Mouse (Mus musculus) heart, embryonic 13.5 days (tissue): ENCODE measurements around the gene Gm49388. TPM values are rescaled to one million over a fixed set of nuclear protein-coding genes. Genes with fewer than 3 reads are reported as not detected.
A peak's percentile ranks its signal among the peaks of the same experiment; 100 is the strongest.

Source experiments
- ATAC-seq: fragments of 200-750 bp; cut with Nextera tagmentation; 2 replicates; pipeline ENCODE4 v1.8.0; 2017; ENCODE audit warnings: moderate TSS enrichment; ENCODE audit not compliant: insufficient number of reproducible peaks, low FRiP score, low TSS enrichment; ENCODE audit errors: extremely low read depth
- H3K27ac ChIP-seq: fragments of 300-500 bp; sonication (generic); replicated peaks from 2 replicates; pipeline ENCODE4 v1.5.1; 2015; ENCODE audit warnings: moderate library complexity, mild to moderate bottlenecking, inconsistent platforms
- H3K27me3 ChIP-seq: fragments of 300-500 bp; sonication (generic); replicated peaks from 2 replicates; pipeline ENCODE4 v1.6.1; 2015; ENCODE audit warnings: mild to moderate bottlenecking, inconsistent platforms
- H3K36me3 ChIP-seq: fragments of 300-500 bp; sonication (generic); 2 replicates; pipeline ENCODE4 v1.6.1; 2015; ENCODE audit warnings: mild to moderate bottlenecking, inconsistent platforms
- H3K4me1 ChIP-seq: fragments of 300-500 bp; sonication (generic); 2 replicates; pipeline ENCODE4 v1.6.1; 2015; ENCODE audit warnings: inconsistent platforms
- H3K4me2 ChIP-seq: fragments of 300-500 bp; sonication (generic); 2 replicates; pipeline ENCODE4 v1.6.1; 2015; ENCODE audit warnings: inconsistent platforms, mild to moderate bottlenecking, moderate library complexity
- H3K4me3 ChIP-seq: fragments of 300-500 bp; sonication (generic); 2 replicates; pipeline ENCODE4 v1.5.1; 2015; ENCODE audit warnings: moderate library complexity, mild to moderate bottlenecking, inconsistent platforms
- H3K9ac ChIP-seq: fragments of 300-500 bp; sonication (generic); 2 replicates; pipeline ENCODE4 v1.6.1; 2015; ENCODE audit warnings: inconsistent platforms, mild to moderate bottlenecking, moderate library complexity
- H3K9me3 ChIP-seq: fragments of 300-500 bp; sonication (generic); 2 replicates; pipeline ENCODE4 v1.6.1; 2016; ENCODE audit warnings: inconsistent platforms
- WGBS: fragments of 180-500 bp; shearing (Covaris S2); methylation state at CpG from one replicate; pipeline ENCODE4 v1.1.7; 2015; ENCODE audit warnings: mixed read lengths; 5-methylcytosine and 5-hydroxymethylcytosine counted together
- polyA plus RNA-seq: library from polyadenylated mRNA; unstranded; fragments of >200 nt; fragmentation: Nextera tagmentation; extraction: Ambion mirVana; gene quantifications from 2 replicates; pipeline ENCODE4 v1.2.1, GENCODE M21; 2015

Gm49388 gene
- polyA plus RNA-seq, 1 experiment from 2014 or later: not detected

DNA sequence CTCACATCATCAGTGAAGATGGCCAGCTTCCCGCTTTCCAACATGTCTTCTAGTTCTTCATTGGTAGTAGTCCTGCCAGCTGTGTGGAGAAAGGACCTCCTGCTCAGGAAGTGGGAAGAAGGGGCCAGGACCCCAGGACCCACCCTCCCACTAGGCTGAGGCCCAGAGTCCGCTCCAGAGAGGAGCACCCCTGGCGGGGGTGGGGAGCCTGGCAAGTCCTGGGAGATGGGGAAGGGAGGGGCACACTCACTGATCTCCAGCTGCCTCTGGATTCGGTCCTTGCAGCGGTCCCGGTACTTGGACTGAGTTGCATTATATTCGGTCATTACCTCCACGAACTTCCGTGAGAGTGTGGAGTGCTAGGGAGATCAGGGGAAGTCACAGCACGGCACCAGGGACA is 25.2 kb downstream of the Gm49388 start:
- H3K4me2 ChIP-seq: no peak overlapping the region
- 59% methylated on average over 10 of the region's 10 CpGs for WGBS
- H3K27me3 ChIP-seq: no peaks in the 10 kb centered on the region
- H3K27ac ChIP-seq: no peak overlapping the region
- peaks cover 11% of the 10 kb centered on the region for H3K4me1 ChIP-seq
- H3K4me3 ChIP-seq: no peak overlapping the region
- ATAC-seq: no peak
- H3K9me3 ChIP-seq: no peaks in the 10 kb centered on the region
- H3K36me3 ChIP-seq: peaks cover 8% of the 10 kb centered on the region; the same call in 1 of the 2 replicates
- no peak overlapping the region for H3K9ac ChIP-seq

DNA sequence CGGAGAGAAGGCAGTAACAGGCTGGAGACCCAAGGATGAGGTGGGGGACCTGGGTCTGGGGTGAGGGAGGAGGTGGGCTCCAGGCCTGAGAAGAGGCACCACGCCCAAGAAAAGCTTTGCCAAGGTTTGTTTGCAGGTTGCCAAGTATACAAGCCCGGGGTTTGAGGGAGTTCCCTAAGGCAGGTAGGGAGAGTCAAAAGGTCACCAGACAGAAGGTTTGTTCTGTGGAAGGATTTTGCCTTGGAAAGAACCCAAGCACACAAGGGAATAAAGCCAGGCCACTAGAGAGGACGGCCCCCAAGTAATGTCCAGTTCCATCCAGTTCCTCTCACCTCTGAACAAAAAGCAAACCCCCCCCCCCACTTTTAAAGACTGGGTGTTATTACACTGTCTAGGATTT is 25.8 kb downstream of the Gm49388 start:
- no peak overlapping the region for H3K27ac ChIP-seq
- no peaks in the 10 kb centered on the region for H3K27me3 ChIP-seq
- no peak overlapping the region for H3K4me2 ChIP-seq
- WGBS: 74% methylated on average over 4 of the region's 4 CpGs
- no peak overlapping the region for H3K4me3 ChIP-seq
- H3K9me3 ChIP-seq: no peaks in the 10 kb centered on the region
- peaks cover 14% of the 10 kb centered on the region for H3K4me1 ChIP-seq
- H3K36me3 ChIP-seq: peaks cover 8% of the 10 kb centered on the region; the same call in 1 of the 2 replicates
- ATAC-seq: no peak
- H3K9ac ChIP-seq: no peak overlapping the region

DNA sequence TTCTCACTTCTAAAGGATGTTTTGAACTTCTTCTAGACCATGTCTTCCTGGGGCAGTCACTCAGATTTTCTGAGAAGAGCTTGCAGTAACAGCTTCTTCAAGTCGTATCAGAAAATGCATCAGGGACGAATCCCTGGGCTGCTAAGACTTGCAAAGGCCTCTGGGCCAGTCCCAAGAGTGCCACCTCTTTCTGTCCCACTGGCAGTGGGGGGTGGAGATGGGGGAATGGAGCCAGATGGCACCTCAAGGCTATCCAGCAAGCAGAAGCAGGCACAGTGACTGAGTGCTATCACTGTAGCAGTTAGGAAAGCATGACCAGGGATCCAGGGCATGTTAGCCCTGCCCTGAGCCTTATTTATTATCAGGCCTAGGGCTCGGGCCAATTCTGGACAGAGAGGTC is 26.9 kb downstream of the Gm49388 start:
- H3K4me3 ChIP-seq: no peak overlapping the region
- no peak overlapping the region for H3K27ac ChIP-seq
- 62% methylated on average over 3 of the region's 3 CpGs for WGBS
- ATAC-seq: no peak
- no peak overlapping the region for H3K9ac ChIP-seq
- peaks cover 14% of the 10 kb centered on the region for H3K4me1 ChIP-seq
- peaks cover 8% of the 10 kb centered on the region; the same call in 1 of the 2 replicates for H3K36me3 ChIP-seq
- no peaks in the 10 kb centered on the region for H3K27me3 ChIP-seq
- H3K9me3 ChIP-seq: no peaks in the 10 kb centered on the region
- H3K4me2 ChIP-seq: no peak overlapping the region

DNA sequence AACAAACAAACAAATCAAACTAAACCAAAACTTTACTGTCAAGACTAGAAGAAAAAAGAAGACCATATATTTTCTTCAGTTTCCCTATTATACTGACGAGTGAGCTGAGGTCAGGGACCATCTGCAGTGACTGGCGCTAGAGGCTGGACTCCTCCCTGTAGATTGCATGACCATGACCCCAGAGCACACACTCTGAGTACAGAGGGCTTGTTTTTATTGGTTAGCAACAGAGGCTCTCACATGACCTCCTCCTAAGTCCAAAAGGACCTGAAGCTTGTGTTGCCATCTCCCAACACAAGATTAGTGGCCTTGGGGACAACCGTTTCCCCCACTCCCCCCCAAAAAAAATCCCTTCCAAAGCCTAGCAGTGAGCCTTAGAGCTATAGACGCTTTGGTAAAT is 28.4 kb downstream of the Gm49388 start:
- WGBS: 73% methylated on average over 4 of the region's 4 CpGs
- peak overlapping the region; percentile 53 for H3K27ac ChIP-seq
- H3K9ac ChIP-seq: no peak overlapping the region

DNA sequence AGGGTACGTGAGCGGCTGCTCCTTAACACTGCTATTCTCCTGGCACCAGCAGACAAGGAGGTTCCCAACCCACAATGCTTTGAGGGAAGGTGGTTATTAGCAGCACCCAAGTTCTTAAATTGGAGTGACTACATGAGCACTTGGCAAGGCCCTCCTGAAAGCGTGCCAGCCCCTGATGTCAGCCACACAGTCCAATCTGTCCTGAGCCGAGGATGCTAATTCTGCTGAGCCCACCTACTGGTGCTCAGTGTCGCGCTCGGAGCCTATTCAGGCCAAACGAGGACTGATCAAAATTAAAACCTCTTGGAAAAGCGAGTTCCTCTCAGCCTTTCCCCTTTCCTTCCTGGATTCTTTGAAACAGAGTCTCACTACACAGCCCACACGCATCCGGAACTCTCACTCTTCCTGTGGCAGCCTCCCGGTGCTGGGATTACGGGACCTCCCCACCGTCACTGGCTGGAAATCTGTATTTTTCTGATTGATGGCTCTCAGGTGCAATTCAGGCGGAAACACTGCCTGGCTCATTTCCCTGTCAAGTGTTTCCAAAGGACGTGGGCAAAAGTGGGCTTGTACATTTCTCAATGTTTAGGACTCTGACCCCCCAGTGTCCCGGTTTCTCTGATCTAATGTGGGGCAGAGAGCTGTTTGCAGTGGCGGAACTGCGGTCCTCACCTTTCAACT is 29.0 kb downstream of the Gm49388 start:
- Histone ChIP-seq H3K4me3 (no peak overlapping the region), H3K4me1 (peaks cover 14% of the 10 kb centered on the region), H3K27ac (peak overlapping the region; percentile 53), H3K27me3 (no peaks in the 10 kb centered on the region), H3K4me2 (0 out of 2 replicates have a peak overlapping the region, but pooled peaks have one; percentile 14), H3K9me3 (no peaks in the 10 kb centered on the region), H3K36me3 (peaks cover 8% of the 10 kb centered on the region; the same call in 1 of the 2 replicates), H3K9ac (no peak overlapping the region)
- ATAC-seq: no peak
- WGBS: 65% methylated on average over 19 of the region's 19 CpGs

More for the DNA sequence above, 28.4 kb downstream of the Gm49388 start:
- H3K4me2 ChIP-seq: 0 out of 2 replicates have a peak overlapping the region, but pooled peaks have one; percentile 14
- no peak overlapping the region for H3K4me3 ChIP-seq
- H3K4me1 ChIP-seq: peaks cover 14% of the 10 kb centered on the region
- H3K9me3 ChIP-seq: no peaks in the 10 kb centered on the region
- H3K27me3 ChIP-seq: no peaks in the 10 kb centered on the region
- ATAC-seq: no peak
- peaks cover 8% of the 10 kb centered on the region; the same call in 1 of the 2 replicates for H3K36me3 ChIP-seq

DNA sequence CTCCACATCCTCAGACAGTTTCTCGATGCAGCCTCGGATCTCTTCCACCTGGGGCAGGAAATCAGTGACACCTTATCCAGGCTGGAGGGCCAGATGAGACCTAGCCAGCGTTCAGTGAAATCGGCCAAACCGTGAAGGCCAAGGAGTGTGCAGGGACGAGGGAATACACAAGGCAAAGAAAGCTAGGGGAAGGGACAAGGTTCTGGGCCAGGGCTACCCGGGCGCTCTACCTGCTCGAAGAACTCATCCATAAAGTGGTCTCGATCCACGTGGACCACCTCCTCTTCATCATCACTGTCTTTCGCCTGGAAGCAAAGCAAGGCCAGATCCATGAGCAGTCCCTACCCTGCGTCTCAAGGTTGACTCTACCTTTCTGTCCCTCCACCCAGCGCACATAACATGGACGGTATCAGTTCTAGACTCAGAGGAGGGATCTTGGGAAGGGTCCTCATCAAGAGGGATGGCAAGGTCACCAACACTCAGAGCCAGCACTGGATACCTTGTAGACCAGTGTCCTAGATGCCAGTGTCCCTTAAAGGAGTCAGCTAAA is 29.8 kb downstream of the Gm49388 start:
- H3K36me3 ChIP-seq: peaks cover 4% of the 10 kb centered on the region; the same call in 1 of the 2 replicates
- no peak overlapping the region for H3K4me3 ChIP-seq
- H3K9me3 ChIP-seq: no peaks in the 10 kb centered on the region
- WGBS: 85% methylated on average over 15 of the region's 15 CpGs
- H3K27me3 ChIP-seq: no peaks in the 10 kb centered on the region
- H3K27ac ChIP-seq: no peak overlapping the region; the same call in 1 of the 2 replicates
- H3K4me2 ChIP-seq: no peak overlapping the region
- H3K9ac ChIP-seq: no peak overlapping the region; the same call in 1 of the 2 replicates
- ATAC-seq: no peak
- H3K4me1 ChIP-seq: peaks cover 14% of the 10 kb centered on the region

DNA sequence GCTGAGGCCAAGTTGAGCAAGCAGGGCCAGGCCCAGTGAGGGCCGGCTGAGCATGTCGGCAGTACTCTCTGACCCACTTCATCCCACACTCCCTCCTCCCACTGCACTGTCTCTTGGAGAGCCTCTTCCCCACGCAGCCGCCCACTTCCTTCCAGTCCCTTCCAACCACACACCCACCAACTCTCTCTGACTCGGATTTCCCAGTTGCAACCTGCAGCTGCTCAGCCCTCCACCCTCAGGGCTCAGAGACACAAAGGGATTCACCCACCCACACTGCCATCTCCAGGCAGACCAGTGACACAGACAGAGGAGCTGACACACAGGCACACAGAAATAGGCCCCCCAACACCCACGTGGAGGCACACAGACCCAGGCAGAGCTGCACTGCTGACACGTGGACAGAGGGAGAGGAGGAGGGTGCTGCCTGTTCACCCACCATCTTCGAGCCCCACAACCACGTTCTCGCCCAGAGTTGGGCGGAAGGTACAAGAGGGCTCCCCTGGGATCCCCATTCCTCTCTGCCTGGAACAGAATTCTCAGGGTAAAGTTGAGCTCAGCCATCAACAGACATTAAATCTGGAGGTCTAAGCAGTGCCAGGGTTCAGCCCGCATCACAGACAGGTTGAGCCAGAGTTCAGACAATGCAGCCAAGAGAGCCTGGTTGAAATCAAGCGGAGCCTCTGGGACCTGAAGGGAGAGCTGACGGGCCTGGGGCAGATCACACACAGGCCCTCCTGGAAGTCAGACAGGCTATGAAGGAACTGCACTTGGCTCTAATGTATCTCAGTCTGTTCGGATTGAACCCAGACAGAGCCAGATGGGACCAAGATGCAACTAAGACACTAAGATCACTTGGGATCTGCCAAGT is 30.8 kb downstream of the Gm49388 start:
- ATAC-seq: 0 out of 2 replicates have a peak, but pooled peaks have one; percentile 14
- no peaks in the 10 kb centered on the region for H3K27me3 ChIP-seq
- H3K36me3 ChIP-seq: no peaks in the 10 kb centered on the region
- no peaks in the 10 kb centered on the region for H3K9me3 ChIP-seq
- no peak overlapping the region for H3K4me3 ChIP-seq
- H3K4me1 ChIP-seq: peaks cover 14% of the 10 kb centered on the region
- H3K4me2 ChIP-seq: no peak overlapping the region
- H3K9ac ChIP-seq: peak overlapping the region; percentile 44
- 54% methylated on average over 15 of the region's 15 CpGs for WGBS
- H3K27ac ChIP-seq: no peak overlapping the region; the same call in 1 of the 2 replicates

DNA sequence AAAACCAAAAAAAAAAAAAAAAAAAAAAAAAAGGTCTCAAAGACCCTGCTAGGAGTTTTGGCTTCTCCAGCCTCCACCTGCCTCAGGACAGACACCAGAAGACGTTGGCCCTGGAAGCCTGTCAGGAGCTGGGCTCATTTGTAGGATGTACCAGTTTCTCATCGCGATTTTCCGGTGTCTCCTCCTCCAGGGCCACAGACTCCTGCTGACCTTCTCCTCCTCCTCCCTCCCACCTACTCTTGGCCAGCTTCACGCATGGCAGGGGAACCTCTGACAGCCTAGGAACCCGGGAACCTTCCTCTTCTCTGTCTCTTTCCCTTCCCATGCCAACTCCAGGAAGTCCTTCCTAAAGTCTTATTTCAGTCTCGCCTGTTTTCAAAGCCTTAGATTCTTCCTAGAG is 31.6 kb downstream of the Gm49388 start:
- peaks cover 14% of the 10 kb centered on the region for H3K4me1 ChIP-seq
- H3K4me3 ChIP-seq: no peak overlapping the region
- H3K9ac ChIP-seq: no peak overlapping the region
- no peak for ATAC-seq
- no peaks in the 10 kb centered on the region for H3K36me3 ChIP-seq
- H3K27ac ChIP-seq: no peak overlapping the region
- no peak overlapping the region for H3K4me2 ChIP-seq
- no peaks in the 10 kb centered on the region for H3K27me3 ChIP-seq
- no peaks in the 10 kb centered on the region for H3K9me3 ChIP-seq
- 68% methylated on average over 7 of the region's 7 CpGs for WGBS

DNA sequence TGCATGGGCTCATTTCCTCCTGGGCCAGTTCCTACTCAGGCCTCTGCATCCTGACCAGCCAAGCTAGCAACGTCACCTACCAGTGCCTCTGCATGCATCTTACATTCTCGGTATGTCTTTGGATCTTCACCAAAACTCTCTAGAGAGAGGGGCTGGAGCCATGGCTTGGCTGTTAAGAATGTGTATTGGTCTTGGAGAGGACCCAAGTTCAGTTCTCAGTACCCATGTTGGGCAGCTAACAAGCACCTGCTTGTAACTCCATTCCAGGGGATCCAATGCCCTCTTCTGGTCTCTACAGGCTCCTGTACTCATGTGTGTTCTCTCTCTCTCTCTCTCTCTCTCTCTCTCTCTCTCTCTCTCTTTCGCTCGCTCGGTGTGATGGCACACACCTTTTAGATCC is 32.4 kb downstream of the Gm49388 start:
- H3K27ac ChIP-seq: no peak overlapping the region
- 78% methylated on average over 5 of the region's 5 CpGs for WGBS
- H3K9me3 ChIP-seq: no peaks in the 10 kb centered on the region
- no peak for ATAC-seq
- H3K9ac ChIP-seq: no peak overlapping the region
- H3K4me3 ChIP-seq: no peak overlapping the region
- no peaks in the 10 kb centered on the region for H3K27me3 ChIP-seq
- peaks cover 14% of the 10 kb centered on the region for H3K4me1 ChIP-seq
- H3K36me3 ChIP-seq: no peaks in the 10 kb centered on the region
- H3K4me2 ChIP-seq: no peak overlapping the region

DNA sequence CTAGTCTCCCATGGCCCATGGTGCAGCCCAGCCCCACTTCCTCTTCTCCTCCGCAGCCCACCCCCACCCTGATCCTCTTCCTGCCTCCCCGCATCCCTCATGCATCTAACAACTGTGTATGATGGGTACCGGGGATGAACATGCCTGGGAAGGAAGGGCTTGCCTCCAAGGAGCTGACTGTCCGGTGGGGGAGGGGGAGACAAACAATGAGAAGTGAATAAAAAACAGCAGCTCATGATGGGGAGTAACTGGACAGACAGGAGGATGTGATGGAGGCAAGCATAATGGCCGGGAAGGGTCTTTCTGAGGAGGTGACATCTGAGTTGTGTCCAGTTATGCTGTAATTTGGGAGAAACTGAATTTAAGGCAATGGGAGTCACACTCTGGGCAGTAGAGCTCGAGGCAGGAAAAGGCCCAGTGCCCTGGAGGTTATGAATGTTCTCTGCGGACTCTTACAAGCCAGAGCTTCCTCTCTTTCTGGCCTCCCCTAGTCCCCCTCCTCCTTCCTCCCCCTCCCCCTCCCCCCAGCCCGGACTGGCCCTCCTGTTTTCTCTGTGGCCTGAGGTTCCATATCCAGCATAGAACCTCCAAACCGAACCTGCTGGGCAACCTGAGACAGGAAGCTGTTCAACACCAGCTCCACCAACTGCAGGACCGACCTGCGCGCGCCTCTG is 35.6 kb downstream of the Gm49388 start:
- H3K4me3 ChIP-seq: no peak overlapping the region
- peaks cover 10% of the 10 kb centered on the region; the same call in 1 of the 2 replicates for H3K27me3 ChIP-seq
- H3K27ac ChIP-seq: peak overlapping the region; percentile 53
- ATAC-seq: no peak
- H3K9ac ChIP-seq: no peak overlapping the region
- no peak overlapping the region for H3K4me2 ChIP-seq
- no peaks in the 10 kb centered on the region for H3K36me3 ChIP-seq
- no peaks in the 10 kb centered on the region for H3K9me3 ChIP-seq
- 54% methylated on average over 13 of the region's 13 CpGs for WGBS
- peaks cover 14% of the 10 kb centered on the region; the same call in 1 of the 2 replicates for H3K4me1 ChIP-seq

DNA sequence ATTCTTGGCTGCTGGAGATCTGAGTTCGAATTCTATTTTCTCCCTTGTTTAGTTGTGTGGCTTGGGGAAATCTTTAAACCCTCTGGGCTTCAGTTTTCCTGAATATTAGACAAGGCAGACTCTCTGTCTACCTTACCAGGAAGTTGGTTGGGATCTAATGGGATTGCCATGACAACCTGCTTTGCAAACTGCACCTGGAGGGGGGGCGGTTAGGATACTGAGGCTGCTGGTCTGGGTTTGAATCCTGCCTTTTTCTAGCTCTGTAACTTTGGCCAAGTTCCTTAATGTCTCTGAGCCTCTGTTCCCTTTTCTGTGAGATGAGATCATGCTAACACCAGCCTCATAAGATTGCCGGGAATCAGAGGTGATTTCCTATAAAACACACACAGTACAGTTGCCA is 37.1 kb downstream of the Gm49388 start:
- H3K27ac ChIP-seq: no peak overlapping the region
- 74% methylated on average over 3 of the region's 3 CpGs for WGBS
- no peaks in the 10 kb centered on the region for H3K36me3 ChIP-seq
- no peak overlapping the region for H3K9ac ChIP-seq
- H3K9me3 ChIP-seq: no peaks in the 10 kb centered on the region
- H3K4me1 ChIP-seq: 0 out of 2 replicates have a peak, but pooled peaks cover 14% of the 10 kb centered on the region
- H3K27me3 ChIP-seq: peaks cover 10% of the 10 kb centered on the region; the same call in 1 of the 2 replicates
- ATAC-seq: no peak
- no peak overlapping the region for H3K4me3 ChIP-seq
- no peak overlapping the region for H3K4me2 ChIP-seq
